Mouse (Mus musculus): ENCODE results near the gene Gm7271.

The Gm7271 gene

GRCm38 (mm10) chr5:76483811-76484210 lies at the start of gene Gm7271:
Gm7271 (plus strand) TSS chr5:76484040.
- DNase-seq (ENCODE audit: low read depth in 2 of 2, low spot score in 2 of 2), result no peak

DNA sequence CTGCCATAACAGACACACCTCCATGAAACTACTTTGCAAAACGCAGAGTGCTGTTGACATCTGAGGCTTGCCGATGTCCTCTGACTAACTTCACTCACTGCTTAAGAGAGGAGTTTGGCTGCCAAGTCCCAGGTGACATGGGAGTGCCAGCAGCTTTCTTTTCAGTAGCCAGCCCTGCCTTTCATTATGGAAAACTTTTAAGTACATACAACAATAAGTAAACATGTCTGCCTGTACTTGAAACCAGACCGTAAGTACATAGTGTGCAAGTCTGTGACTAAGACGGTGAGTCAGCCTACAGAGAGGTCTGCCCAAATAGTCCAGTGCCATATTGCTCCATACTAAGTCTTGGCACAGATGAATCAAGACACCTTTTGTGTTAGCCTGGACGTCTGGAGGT lies 46.7 kb upstream of the Gm7271 start:
- DNase-seq (ENCODE audit: low read depth in 2 of 2, low spot score in 2 of 2), result no peak

GRCm38 (mm10) chr5:76437696-76438095 lies 46.1 kb upstream of the Gm7271 start:
- DNase-seq (ENCODE audit: low read depth in 2 of 2, low spot score in 2 of 2), result no peak

GRCm38 (mm10) chr5:76441431-76441830 lies 42.4 kb upstream of the Gm7271 start:
- no peak for DNase-seq (ENCODE audit: low read depth in 2 of 2, low spot score in 2 of 2)

GRCm38 (mm10) chr5:76474931-76475330 lies 8.9 kb upstream of the Gm7271 start:
- no peak for DNase-seq (ENCODE audit: low read depth in 2 of 2, low spot score in 2 of 2)

- no peak for DNase-seq (ENCODE audit: low read depth in 2 of 2, low spot score in 2 of 2)
Measured at GRCm38 (mm10) chr5:76476873-76477272, 7.0 kb upstream of the Gm7271 start.

GRCm38 (mm10) chr5:76477764-76478163 lies 6.1 kb upstream of the Gm7271 start:
- DNase-seq (ENCODE audit: low read depth in 2 of 2, low spot score in 2 of 2), result no peak

DNA sequence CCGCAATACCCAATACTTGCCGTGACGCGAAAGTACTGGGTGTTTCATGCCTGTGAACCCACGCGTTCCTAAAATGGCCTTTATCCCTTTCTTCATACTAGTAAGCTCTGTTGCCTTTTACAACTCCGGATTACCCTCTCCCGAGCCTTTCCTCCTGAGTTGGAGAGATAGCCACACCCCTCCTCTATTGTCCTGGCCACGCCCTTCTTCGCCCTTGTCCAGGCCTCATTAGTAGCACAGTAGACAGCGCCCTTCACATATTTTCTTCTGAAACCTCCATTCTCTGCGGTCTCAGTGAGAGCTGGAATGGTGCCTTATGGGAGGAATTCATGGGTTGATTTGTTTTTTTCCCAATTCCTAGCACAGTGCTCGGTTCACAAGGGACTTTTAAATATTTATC lies 11.3 kb downstream of the Gm7271 start:
- no peak for DNase-seq (ENCODE audit: low read depth in 2 of 2, low spot score in 2 of 2)

DNA sequence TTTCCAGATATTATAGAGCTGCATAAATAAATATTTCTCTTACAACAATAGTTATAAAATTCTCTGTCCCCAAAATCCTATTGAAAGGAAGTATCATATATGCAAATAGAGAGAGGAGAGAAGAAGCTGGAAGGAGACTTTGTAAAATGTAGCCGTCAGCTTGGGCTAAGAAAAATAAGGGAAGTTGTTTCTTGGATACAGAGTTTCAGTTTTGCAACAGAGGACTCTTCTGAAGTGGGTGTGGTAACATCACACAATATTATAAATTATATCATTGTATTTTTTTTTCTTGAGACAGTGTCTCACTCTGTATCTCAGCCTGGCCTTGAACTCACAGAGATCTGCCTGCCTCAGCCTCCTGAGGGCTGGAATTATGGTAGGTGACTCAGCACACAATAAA lies 38.6 kb downstream of the Gm7271 start:
- DNase-seq (ENCODE audit: low read depth in 2 of 2, low spot score in 2 of 2), result no peak

GRCm38 (mm10) chr5:76524623-76525022 lies 40.8 kb downstream of the Gm7271 start:
- no peak for DNase-seq (ENCODE audit: low read depth in 2 of 2, low spot score in 2 of 2)

DNA sequence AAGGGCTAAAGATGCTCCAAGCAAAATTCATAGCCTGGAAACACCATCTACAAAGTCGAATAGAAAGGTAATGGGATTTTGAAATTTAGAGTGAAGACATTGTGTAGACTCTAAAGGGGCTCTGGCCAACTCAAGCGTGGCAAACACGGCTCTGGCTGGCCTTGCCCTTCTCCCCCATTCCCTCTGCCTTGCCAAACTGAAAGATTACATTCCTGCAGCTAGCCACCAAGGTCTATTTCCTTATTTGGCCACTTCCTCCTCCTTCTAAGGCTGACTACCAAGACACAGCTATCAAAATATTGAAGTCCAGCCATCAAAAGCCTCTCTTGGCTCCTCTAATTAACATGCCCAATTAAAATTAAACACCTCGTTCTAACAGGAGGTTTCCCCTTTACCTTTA lies 41.2 kb downstream of the Gm7271 start:
- no peak for DNase-seq (ENCODE audit: low read depth in 2 of 2, low spot score in 2 of 2)

- no peak for DNase-seq (ENCODE audit: low read depth in 2 of 2, low spot score in 2 of 2)
Measured at GRCm38 (mm10) chr5:76525829-76526228, 42.0 kb downstream of the Gm7271 start.

- peak; percentile 87 to 91 for DNase-seq (ENCODE audit: low read depth in 2 of 2, low spot score in 2 of 2)
Measured at GRCm38 (mm10) chr5:76529040-76529703, 45.3 kb downstream of the Gm7271 start, which contains the start of gene Exoc1. Exoc1 (plus strand) TSS chr5:76529311.

- DNase-seq (ENCODE audit: low read depth in 2 of 2, low spot score in 2 of 2), result no peak
Measured at GRCm38 (mm10) chr5:76529704-76530066, 45.8 kb downstream of the Gm7271 start.

GRCm38 (mm10) chr5:76533186-76533585 lies 49.3 kb downstream of the Gm7271 start:
- DNase-seq (ENCODE audit: low read depth in 2 of 2, low spot score in 2 of 2), result no peak

DNA sequence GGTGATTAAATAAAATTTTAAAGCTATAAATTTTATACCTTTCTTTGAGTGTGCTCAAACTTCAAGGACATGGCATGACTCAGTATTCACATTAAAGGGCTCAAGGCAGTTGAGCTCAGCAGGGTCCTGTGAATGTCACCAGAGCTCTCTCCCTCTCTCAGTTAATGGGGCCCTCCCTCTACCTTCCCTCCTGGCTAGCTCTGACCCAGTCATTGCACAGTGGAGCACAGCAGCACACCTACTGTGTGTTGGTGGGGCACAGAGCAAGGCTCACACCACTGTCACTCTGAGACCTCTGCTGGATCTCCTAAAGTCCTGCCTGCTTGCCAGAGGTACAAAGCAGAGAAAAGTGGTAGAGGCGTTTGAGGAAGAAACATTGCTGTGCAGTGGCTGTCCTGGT lies 52.4 kb downstream of the Gm7271 start:
- DNase-seq (ENCODE audit: low read depth in 2 of 2, low spot score in 2 of 2), result no peak

DNA sequence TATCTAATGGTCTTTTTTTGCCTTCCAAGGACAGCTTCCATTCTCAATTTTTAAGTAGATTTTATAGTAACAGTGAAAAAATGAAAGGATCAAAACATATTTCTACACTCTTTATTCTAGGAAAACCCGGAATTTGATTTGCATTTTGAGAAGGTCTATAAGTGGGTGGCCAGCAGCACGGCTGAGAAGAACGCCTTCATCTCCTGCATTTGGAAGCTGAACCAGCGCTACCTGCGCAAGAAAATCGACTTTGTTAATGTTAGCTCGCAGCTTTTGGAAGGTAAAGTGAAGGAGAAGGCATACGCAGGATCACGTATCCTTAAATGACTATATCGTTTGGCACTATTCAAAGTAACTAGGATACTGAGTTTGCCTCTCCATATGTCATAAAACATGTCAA lies 53.7 kb downstream of the Gm7271 start:
- no peak for DNase-seq (ENCODE audit: low read depth in 2 of 2, low spot score in 2 of 2)

DNA sequence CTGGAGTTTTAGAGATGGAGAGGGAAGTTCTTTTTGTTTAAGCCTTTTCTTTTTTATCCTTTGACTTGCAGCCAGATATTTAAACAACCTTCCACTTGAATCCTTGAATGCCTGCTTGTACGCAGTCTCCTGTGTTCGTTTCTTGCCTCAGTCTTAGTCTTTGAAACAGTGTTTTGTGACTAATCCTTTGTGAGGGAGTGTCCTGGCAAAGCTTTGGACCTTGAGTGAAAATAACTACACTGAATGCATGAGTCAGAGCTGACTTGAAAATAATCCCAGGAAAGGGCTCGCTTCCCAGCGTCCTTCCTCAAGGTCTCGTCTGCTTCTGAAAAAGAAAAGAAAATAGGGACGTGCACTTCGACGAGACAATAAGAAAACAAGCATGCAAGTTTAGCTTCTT lies 56.3 kb downstream of the Gm7271 start:
- DNase-seq (ENCODE audit: low read depth in 2 of 2, low spot score in 2 of 2), result no peak

- no peak for DNase-seq (ENCODE audit: low read depth in 2 of 2, low spot score in 2 of 2)
Measured at GRCm38 (mm10) chr5:76540842-76541241, 57.0 kb downstream of the Gm7271 start.

DNA sequence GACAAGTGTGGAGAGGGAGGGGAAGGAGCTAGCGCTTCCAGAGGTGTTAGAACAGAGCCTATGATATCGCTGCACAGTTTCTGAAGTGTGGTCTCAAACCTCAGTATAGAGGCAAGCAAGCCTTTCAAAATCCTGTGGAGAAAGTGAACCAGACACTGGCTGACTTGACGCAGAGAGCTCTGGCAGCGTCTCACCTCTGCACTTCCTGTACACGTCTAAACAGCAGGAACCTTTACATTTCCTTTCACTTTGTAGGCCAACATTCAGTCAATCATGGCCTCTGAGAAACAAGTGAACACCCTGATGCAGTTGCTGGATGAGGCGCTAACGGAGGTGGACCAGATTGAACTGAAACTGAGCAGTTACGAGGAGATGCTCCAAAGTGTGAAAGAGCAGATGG lies 59.4 kb downstream of the Gm7271 start:
- peak; percentile 10 to 28 for DNase-seq (ENCODE audit: low read depth in 2 of 2, low spot score in 2 of 2)

- no peak for DNase-seq (ENCODE audit: low read depth in 2 of 2, low spot score in 2 of 2)
Measured at GRCm38 (mm10) chr5:76550426-76550825, 66.6 kb downstream of the Gm7271 start.

DNA sequence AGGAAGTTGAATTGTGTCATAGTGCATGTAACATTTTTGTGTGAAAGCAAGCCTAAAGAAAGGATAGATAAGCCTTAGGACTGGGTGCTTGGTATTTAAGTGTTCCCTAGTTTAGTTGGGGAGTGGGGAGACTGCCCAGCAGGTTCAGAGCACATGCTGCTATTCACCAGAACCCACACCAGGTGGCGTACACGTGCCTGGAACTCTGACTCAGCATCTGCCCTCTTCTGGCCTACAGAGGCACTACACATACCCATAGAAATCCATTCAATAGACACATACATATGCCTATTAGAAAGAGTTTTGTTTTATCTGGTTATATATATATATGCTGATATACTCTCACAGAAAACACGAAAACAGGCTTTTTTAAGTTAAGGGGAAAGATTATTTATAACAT lies 81.5 kb downstream of the Gm7271 start:
- peak; percentile 71 to 79 for DNase-seq (ENCODE audit: low read depth in 2 of 2, low spot score in 2 of 2)
